Mouse (Mus musculus) kidney, embryonic 14.5 days (tissue): Measurements from ENCODE around the gene Spred1. TPM values are rescaled to one million over a fixed set of nuclear protein-coding genes. Genes with fewer than 3 reads are reported as not detected.

Source experiments
- ATAC-seq: fragments of 200-750 bp; cut with Nextera tagmentation; 2 replicates; pipeline ENCODE4 v1.8.0; 2017; ENCODE audit warnings: moderate number of reproducible peaks, mild to moderate bottlenecking, moderate TSS enrichment, moderate library complexity; ENCODE audit not compliant: low FRiP score, low TSS enrichment
- H3K27ac ChIP-seq: fragments of 300-500 bp; sonication (generic); 2 replicates; pipeline ENCODE4 v1.5.1; 2014; ENCODE audit warnings: low read depth, mild to moderate bottlenecking, low read length, moderate library complexity, mixed read lengths
- H3K27me3 ChIP-seq: fragments of 300-500 bp; sonication (generic); 2 replicates; pipeline ENCODE4 v1.6.1; 2014; ENCODE audit warnings: mild to moderate bottlenecking, low read length; ENCODE audit not compliant: control insufficient read depth, insufficient read depth
- H3K36me3 ChIP-seq: fragments of 300-500 bp; sonication (generic); 2 replicates; pipeline ENCODE4 v1.6.1; 2014; ENCODE audit warnings: low read length, mixed read lengths; ENCODE audit not compliant: control insufficient read depth, insufficient read depth
- H3K4me1 ChIP-seq: fragments of 300-500 bp; sonication (generic); 2 replicates; pipeline ENCODE4 v1.6.1; 2014; ENCODE audit warnings: low read length, mixed read lengths; ENCODE audit not compliant: control insufficient read depth, insufficient read depth
- H3K4me2 ChIP-seq: fragments of 300-500 bp; sonication (generic); replicated peaks from 2 replicates; pipeline ENCODE4 v1.6.1; 2014; ENCODE audit warnings: low read depth, mild to moderate bottlenecking, low read length
- H3K4me3 ChIP-seq: fragments of 300-500 bp; sonication (generic); 2 replicates; pipeline ENCODE4 v1.5.1; 2014; ENCODE audit warnings: mild to moderate bottlenecking, low read length
- H3K9ac ChIP-seq: fragments of 300-500 bp; sonication (generic); 2 replicates; pipeline ENCODE4 v1.6.1; 2014; ENCODE audit warnings: low read depth, mild to moderate bottlenecking, low read length, moderate library complexity
- H3K9me3 ChIP-seq: fragments of 300-500 bp; sonication (generic); 2 replicates; pipeline ENCODE4 v1.6.1; 2016; ENCODE audit warnings: low read length; ENCODE audit not compliant: control insufficient read depth
- WGBS: fragments of 180-500 bp; shearing (Covaris S2); extraction: QIAGEN DNeasy Blood & Tissue Kit; methylation state at CpG from one replicate; pipeline ENCODE4 v1.1.7; 2014; 5-methylcytosine and 5-hydroxymethylcytosine counted together
- polyA plus RNA-seq: library from polyadenylated mRNA; unstranded; fragments of >200 nt; fragmentation: Nextera tagmentation; extraction: Ambion mirVana; gene quantifications from 2 replicates; pipeline ENCODE4 v1.2.1, GENCODE M21; 2014

Gene Spred1
- polyA plus RNA-seq, 1 experiment from 2014 or later: 23.0 TPM

DNA sequence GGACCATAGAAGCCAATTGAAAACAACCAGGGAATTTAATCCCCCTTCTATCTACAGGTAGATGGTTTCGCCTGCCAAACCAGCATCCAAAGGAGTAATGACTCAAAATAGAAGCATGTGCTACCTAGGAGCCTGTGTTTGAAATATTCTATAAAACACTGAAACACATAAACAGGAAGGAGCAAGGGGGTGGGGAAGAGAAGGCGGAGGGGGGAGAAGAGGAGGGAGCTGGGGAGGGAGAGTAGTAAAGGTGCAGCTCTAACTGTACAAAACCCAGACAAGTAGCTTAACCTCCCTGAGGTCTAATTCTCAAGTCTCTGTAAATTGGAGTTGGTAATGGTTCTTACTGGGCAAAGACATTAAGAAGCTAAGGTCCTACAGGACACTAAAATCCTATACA, 7.9 kb upstream of the Spred1 start:
- Histone ChIP-seq H3K36me3 (no peaks in the 10 kb centered on the region), H3K4me3 (no peak overlapping the region), H3K27ac (no peak overlapping the region), H3K9ac (no peak overlapping the region), H3K9me3 (no peaks in the 10 kb centered on the region), H3K4me2 (no peak overlapping the region), H3K27me3 (no peaks in the 10 kb centered on the region), H3K4me1 (peaks cover 7% of the 10 kb centered on the region; the same call in 1 of the 2 replicates)
- no peak for ATAC-seq
- WGBS: 85% methylated on average over 2 of the region's 2 CpGs

DNA sequence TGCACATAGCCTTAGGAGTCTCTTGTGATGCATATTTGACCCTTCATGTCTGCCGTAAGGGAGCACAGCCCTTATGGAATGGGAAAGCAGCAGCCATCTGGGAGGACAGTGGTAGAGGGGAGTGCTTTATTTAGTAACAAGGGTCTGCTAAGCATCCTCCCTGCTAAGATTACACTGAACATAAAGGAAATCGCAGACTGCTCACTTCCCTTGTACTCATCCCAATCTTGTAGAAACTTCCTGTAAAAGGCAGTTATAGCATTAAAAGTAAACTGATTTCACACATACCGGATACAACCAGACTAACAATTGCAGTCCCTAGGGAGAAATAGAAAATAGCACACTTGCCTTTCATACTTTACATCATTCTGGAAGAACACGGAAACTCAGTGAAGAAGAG, 7.4 kb upstream of the Spred1 start:
- Histone ChIP-seq H3K4me1 (peaks cover 9% of the 10 kb centered on the region), H3K9me3 (no peaks in the 10 kb centered on the region), H3K27me3 (no peaks in the 10 kb centered on the region), H3K4me3 (no peak overlapping the region), H3K4me2 (0 out of 2 replicates have a peak overlapping the region, but pooled peaks have one; percentile 5), H3K9ac (no peak overlapping the region), H3K36me3 (no peaks in the 10 kb centered on the region), H3K27ac (peak overlapping the region; percentile 19; the same call in 1 of the 2 replicates)
- WGBS: 28% methylated on average over 4 of the region's 4 CpGs
- ATAC-seq: peak; percentile 57; the same call in 1 of the 2 replicates

DNA sequence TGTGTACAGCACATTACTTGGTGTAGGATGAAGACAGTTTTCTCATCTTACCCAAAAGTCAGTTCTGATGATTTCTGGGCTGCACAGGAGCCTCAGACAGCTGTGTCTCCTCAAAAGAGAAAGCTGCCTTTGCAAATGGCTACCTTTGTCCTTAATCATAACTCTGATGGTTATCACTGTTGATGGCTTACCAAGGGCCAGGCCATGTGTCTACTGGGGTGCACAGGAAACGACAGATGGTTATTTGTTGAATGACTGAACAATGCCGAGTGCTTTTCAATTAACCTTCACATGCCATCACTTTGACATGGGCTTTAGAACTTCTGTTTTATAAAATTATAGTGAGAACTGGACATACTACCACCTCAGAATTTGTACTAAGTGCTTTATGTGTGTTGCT, 2.7 kb upstream of the Spred1 start:
- H3K36me3 ChIP-seq: no peaks in the 10 kb centered on the region
- H3K27me3 ChIP-seq: no peaks in the 10 kb centered on the region
- 64% methylated on average over 2 of the region's 2 CpGs for WGBS
- no peak overlapping the region for H3K9ac ChIP-seq
- H3K4me2 ChIP-seq: no peak overlapping the region
- no peak overlapping the region for H3K27ac ChIP-seq
- peaks cover 21% of the 10 kb centered on the region for H3K4me1 ChIP-seq
- H3K9me3 ChIP-seq: no peaks in the 10 kb centered on the region
- no peak overlapping the region for H3K4me3 ChIP-seq
- ATAC-seq: no peak

DNA sequence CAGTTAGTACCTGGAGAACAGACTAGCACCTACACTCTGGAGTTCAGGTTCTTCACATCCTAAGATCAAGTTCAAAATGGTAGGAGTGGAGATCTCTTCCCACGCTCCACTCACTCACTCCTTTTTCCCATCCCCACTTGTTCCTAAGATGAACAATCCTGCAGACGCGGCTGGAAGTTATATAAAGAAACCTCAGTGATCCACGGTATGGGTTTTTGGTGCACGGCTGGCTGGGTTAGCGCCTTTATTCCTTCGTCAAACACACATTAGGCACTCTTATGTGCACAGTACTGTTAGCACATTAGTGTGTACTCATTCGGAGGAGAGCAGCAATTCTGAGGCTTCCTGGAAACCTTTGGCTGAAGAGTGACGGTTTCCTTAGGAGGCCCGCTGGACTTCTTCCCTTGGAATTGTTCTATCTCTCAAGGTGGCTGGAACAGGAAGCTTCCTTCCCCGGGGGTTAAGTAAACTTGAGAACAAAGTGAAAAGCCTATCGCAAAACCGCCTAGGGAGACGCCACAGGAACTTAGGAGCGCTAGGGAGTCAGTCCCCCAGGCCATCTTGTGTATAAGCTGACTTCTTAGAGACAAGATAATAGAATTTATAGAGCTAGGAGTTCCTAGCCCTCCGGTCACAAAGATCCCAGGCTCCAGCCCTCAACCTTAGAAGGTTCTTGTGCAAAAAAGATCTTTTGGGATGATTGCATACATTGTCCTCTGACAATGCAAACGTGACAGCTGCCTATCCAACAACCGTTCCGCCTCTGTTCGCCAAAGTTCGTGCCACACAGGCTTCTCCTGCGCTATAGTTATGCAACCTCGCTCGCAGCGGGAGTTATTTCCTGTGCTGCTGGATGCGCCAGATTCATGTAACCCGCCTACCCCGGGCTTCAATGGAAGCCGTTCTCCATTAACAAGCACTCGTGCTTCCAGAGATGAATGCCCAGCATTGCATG, 1.6 kb upstream of the Spred1 start:
- Histone ChIP-seq H3K4me3 (peak overlapping the region; percentile 98), H3K4me2 (peak overlapping the region; percentile 76), H3K36me3 (no peaks in the 10 kb centered on the region), H3K9me3 (no peaks in the 10 kb centered on the region), H3K27me3 (no peaks in the 10 kb centered on the region), H3K27ac (peak overlapping the region; percentile 99), H3K9ac (peak overlapping the region; percentile 100), H3K4me1 (peaks cover 18% of the 10 kb centered on the region)
- WGBS: 5% methylated on average over 30 of the region's 30 CpGs
- peak; percentile 45 for ATAC-seq

DNA sequence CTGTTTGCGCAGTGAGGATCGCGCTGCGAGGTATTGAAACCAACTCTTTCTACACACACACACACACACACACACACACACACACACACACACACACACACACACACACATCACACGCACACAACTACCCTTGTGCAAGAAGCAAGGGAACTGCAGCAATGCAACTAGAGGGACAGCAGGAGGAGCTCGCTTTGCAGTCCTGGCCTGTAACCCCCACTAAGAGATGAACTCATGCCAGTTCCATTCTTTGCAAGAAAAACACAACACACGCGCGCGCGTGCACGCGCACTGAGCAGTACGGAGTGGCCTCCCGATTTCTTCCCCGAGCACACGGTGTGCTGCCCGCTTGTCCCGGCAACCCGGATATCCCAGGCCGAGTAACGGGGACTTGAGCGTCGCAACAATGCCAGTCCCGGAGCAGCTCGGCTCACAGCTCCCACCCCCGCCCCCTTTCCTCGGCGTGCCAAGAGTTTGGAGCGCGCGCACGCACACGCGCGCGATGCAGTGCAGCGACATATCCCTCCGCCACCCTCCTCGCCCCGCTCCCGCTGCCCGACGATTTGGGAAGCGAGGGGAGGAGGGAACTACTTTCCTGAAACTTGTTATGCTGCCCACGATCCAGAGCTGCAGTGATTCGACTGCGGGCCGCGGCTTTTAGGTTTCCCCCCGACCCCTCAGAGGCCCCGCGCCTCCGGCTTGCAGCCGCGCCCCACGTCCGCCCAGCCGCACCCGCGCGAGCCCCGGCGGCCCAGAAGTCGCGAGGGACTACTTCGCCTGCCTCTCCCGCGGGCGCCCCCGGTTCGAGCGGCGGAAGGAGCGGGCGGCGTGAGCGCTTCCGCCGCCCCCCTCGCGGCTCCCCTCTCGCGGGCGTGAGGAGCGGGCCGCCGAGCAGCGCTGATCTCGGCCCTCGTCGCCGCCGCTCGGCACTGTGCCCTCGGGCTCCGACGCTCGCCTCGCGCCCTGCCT, 645 bp upstream of the Spred1 start:
- peak; percentile 89 for ATAC-seq
- Histone ChIP-seq H3K9me3 (no peaks in the 10 kb centered on the region), H3K4me3 (peak overlapping the region; percentile 98), H3K27me3 (no peaks in the 10 kb centered on the region), H3K36me3 (no peaks in the 10 kb centered on the region), H3K27ac (peak overlapping the region; percentile 99), H3K9ac (peak overlapping the region; percentile 100), H3K4me1 (peaks cover 20% of the 10 kb centered on the region), H3K4me2 (peak overlapping the region; percentile 76)
- WGBS: under 1% methylated on average over 92 of the region's 101 CpGs

DNA sequence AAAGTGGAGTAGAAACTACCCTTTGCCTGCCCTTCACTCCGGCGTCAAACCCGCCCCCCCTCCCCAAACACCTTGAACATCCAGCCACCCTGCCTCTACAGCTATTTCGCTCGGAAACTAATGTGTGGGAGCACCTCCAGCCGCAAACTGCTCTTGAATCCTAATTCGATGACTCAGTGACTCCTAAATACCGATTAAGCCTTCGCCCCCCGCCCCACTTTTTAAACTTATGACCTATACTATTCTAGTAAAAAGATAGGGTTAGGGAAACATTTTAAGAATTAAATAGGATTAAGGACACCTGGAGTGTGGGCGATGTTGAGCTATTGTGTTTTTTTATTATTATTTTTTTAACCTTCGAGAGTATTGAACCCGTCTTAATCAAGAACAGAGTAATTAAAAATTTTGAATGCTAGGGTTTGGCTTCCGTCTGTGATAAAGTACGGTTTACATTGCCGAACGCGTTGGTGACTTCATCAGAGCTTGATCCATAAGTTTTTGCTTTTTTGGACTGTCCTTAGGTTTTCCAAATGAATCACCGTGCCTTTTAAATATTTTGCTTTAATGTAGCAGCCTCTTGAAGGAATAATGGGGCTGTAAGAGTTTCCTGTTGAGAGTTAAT, 921 bp downstream of the Spred1 start:
- ATAC-seq: no peak
- no peaks in the 10 kb centered on the region for H3K27me3 ChIP-seq
- H3K4me2 ChIP-seq: peak overlapping the region; percentile 76
- no peaks in the 10 kb centered on the region for H3K36me3 ChIP-seq
- no peaks in the 10 kb centered on the region for H3K9me3 ChIP-seq
- peak overlapping the region; percentile 98 for H3K4me3 ChIP-seq
- peak overlapping the region; percentile 100 for H3K9ac ChIP-seq
- H3K27ac ChIP-seq: no peak overlapping the region; the same call in 1 of the 2 replicates
- peaks cover 20% of the 10 kb centered on the region for H3K4me1 ChIP-seq
- under 1% methylated on average over 19 of the region's 19 CpGs for WGBS

DNA sequence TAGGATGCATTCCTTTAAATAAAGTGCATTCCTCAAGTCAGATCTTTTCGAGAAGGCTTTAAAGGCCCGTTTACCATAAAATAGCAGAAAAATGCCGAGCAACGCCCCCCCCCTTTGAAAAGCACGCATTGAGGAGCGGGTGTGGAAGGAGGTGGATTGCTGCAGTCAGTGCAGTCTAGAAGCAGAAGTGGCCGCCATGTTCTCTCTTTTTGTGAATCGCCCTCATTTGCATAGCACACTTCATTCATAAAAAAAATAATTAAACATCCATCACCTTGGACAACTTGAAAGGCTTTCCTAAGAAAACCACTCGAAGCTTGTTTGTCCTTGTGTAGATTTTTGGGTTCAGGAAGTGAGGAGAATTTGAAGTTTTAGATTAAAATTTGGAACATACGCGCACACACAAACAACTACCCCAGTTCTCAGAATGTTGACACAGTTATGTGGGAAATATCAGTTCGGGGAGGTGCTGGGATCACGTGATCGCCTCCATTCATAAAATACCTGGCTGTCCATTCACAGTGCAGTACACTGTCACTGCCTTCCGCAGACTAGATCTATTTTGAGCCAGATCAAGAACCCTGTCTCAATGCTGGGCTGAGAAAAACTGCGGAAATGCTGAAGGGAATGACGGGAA, 1.6 kb downstream of the Spred1 start:
- Histone ChIP-seq H3K27me3 (no peaks in the 10 kb centered on the region), H3K27ac (peak overlapping the region; percentile 8; the same call in 1 of the 2 replicates)
- no peak for ATAC-seq

DNA sequence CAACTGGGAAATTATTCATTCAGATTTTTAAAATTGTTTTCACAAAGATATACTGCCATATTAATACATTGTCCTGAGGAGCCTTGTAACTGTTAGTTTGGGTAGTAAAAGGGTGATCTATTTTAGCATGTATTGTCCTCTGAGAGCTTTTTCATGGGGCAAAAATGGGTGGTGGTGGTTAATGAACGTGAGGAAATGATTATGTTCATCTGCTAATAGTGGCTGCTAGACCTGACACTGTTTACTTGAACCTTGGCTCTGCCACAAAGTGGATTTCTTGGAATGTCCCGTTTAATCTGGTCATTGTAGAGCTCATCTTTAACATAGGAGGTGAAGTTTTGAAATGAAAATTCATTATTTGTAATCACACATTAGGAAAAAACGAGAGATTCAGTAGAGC, 2.5 kb downstream of the Spred1 start:
- WGBS: 33% methylated on average over 3 of the region's 3 CpGs
- H3K36me3 ChIP-seq: no peaks in the 10 kb centered on the region
- H3K4me3 ChIP-seq: peak overlapping the region; percentile 98
- H3K9ac ChIP-seq: peak overlapping the region; percentile 44; the same call in 1 of the 2 replicates
- H3K4me2 ChIP-seq: peak overlapping the region; percentile 76
- no peaks in the 10 kb centered on the region for H3K27me3 ChIP-seq
- no peak for ATAC-seq
- peaks cover 26% of the 10 kb centered on the region for H3K4me1 ChIP-seq
- no peaks in the 10 kb centered on the region for H3K9me3 ChIP-seq
- no peak overlapping the region for H3K27ac ChIP-seq

More for the DNA sequence above, 1.6 kb downstream of the Spred1 start:
- 3% methylated on average over 17 of the region's 17 CpGs for WGBS
- peak overlapping the region; percentile 100 for H3K9ac ChIP-seq
- peak overlapping the region; percentile 98 for H3K4me3 ChIP-seq
- H3K9me3 ChIP-seq: no peaks in the 10 kb centered on the region
- no peaks in the 10 kb centered on the region for H3K36me3 ChIP-seq
- H3K4me1 ChIP-seq: peaks cover 20% of the 10 kb centered on the region
- peak overlapping the region; percentile 76 for H3K4me2 ChIP-seq
